Mouse (Mus musculus) hindlimb bud, embryonic 11.5 days (tissue): Measurements from ENCODE around the gene Bbs9.

Source experiments
- DNase-seq: peaks from one replicate; pipeline ENCODE4 v3.0.0-alpha.2; 2012; ENCODE audit warnings: low read depth, low spot score; ENCODE audit errors: extremely low spot score

Bbs9 gene

DNA sequence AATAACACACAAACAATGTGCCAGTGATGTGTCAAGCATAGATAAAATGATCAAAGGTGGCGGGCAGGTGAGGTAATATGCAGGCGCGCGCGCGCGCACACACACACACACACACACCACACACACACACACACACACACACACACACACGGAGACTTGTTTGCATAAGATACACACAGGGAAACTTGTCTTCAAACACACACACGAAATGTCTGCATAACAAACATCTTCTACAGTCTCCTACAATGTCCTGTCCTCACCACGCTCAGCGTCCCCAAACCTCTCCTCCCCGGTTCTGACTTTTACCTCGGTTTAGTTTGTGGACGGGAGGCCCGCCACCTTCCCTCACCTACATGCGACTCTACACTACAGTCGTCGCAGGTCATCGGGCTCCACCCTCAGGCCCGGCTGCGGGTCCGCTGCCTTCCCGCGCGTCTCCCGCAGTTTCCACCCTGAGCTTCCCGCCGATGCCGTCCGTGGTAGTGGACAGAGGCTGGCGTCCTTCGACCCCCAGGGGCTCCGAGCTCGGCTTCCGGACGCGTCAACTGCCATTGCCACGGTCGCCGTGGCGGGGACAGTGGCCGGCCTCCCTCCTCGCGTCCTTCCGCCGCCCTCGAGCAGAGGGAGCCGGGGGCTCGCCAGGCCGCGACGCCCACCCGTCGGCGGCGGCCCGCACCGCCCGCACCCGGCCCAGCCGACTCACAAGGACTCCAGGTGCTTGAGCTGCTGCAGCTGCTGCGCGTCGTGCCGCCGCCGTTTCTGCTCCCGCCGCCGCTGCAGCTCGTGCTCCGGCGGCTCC, 7.9 kb upstream of the Bbs9 start:
- no peak for DNase-seq

DNA sequence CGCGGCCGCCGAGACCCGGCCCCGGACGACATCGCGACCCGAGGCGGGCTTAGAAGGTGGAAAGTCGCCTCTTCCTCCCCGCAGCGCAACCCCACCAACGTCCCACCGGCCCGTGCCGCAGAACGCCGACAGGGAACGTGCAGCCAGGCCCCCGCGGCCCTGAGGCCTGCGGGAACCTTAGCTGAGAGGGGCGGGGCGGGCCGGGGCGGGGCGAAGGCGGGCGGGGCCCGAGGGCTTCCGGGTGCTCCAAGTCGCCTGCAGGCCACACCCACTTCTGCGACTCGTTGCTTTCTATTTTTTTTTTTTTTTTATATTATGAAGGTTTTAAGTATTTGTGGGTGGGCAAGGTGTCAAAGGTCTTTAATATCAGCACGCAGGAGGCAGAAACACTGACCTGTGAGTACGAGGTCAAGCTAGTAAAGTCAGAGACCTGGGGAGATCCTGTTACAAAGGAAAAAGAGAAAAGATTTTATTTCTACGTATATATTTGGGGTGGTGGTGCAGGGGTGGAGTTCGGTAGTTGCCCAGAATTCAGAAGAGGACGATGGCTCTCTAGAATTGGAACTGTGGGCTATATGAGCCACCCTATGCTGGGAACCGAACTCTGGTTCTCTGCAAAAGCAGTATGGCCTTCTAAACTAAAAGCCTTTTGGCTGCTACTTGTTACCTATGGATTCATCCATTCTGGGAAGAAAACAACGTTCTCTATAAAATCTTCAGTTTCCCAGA, 7.2 kb upstream of the Bbs9 start:
- no peak for DNase-seq

DNA sequence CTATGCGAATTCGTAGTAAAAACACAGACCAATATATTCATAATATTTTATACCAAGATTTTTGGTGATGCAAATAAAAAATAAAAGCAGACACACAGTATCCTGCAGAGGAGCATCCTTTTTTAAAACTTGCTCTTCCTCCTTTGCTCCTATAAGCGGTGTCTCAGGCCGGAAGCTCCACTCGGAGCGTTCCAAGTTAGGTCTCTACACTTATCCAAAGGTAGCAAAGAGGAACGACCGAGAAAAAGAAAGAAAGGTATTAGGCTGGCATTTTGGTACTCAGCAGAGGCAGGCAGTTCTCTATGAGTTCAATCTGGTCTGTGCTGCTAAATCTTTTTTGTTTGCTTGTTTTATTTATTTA, 6.6 kb upstream of the Bbs9 start:
- no peak for DNase-seq

DNA sequence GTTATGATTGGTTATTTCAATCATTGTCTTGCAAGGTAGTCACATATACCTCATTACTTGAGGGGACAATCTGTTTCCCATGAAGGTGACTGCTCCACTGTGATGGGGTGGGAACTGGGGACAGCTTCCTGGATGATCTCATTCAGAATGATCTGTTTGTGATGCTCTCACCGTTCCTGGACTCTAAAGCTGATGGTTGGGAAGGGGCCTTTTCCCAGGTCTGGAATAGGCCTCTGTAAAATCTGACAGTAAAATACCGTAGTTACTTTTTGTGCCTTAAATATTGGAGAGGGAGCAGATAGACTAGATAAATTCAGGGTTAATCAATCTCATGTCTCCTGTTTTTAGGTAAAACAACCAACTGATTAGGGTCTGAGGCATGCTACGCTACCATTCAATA, 5.9 kb upstream of the Bbs9 start, which contains the start of gene Rp9:
Gene Rp9 (minus strand): TSS at position 101 of the 400 bp plus-strand sequence.
- DNase-seq: no peak

DNA sequence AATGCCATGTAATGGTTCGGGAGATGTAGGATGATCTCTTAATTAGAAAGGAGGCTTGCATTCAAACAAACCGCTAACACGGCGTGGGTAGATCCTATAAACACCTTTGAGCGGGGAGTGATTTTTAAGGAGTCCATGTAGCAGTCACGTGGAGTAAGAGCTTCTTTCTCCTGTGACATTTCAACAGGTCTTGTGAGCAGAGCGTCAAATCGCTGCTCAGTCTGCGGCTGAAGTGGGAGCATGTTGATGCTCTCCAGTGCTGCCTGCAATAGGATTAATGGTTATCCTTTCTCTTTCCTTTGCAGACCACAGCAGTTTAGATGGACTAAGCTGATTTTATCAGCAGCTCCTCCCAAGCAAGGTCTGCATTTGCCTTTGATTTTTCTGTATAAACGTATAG, 750 bp downstream of the Bbs9 start:
- DNase-seq: no peak

DNA sequence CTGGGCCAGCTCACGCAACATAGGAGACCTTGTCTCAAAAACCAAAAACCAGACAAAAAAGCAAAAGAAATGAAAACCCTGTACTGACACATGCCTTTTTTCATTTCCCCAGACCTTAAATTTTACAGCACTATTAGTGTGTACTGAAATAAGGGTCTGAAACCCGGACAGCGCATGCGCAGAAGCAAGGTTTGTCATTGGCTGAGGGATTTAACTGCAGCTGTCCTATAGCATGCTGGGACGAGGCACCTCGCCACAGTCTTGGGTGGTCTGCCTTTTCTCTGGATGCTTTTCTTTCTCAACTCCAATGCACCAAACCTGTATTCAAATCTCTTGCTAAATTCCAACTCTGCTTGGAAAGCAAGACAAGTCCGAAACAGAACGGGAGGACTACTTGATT, 3.4 kb downstream of the Bbs9 start:
- no peak for DNase-seq

DNA sequence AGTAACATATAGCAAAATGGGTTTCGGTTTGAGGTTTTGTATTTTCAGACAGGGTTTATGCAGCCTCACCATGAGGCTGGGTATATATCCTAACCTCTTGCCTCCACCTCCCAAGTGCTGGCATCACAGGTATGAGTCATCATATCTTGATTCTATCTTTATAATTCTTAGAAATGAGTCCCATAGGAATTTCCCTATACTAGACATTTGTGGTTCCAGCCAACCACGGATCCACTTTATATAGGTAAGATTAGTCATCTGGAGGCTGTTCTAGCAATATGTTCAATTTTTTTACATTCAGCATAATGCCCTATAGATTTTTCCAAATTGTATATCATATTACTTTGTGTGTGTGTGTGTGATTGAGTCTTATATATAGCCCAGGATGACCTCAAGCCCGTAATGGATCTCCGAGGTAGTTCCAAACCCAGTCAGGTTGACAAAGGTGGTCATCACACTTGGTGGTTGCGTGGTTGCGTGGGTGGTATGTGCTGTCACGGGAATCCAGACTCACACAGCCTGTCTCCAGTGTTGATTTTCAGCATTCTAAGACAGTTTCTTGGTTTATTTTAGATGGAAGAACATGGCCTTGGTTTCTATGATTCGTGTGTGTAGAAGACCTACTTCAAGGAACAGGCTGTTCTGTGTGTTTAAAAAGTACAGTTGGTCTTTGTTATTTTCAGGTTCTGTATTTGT, 8.5 kb downstream of the Bbs9 start:
- DNase-seq: no peak

DNA sequence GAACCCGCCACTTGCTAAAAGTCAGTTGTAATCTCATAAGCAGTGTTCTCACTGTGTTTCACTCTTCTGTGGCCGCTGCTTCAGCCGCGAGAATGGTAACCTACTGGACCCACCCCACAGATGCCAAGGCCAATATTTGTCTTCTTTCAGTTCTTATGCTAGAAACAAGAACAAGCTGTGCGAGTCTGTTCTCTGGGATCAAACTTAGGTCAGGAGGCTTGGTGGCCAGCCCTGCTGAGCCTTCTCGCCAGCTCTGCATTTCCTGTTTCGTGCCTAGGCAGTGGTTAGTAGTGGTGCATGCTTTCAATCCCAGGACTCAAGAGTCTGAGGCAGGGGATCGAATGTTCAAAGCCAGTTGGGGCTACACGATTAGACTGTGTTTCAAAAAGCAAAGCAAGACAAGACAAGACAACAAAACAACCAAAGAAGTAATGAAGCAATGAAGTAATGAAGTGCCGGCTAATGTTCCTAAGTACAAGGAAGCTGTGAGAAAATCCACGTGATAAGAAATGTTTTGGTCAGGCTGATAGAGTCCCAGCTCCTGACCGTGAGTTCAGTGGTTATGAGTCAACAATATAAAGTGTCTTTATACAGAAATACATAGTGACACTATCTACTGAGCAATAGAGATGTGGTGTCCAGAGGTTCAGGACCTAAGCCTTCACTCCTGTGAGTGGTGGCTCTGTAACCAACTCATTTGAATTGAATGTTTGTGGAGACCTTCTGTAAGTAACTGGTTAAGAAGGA, 9.2 kb downstream of the Bbs9 start:
- DNase-seq: no peak

DNA sequence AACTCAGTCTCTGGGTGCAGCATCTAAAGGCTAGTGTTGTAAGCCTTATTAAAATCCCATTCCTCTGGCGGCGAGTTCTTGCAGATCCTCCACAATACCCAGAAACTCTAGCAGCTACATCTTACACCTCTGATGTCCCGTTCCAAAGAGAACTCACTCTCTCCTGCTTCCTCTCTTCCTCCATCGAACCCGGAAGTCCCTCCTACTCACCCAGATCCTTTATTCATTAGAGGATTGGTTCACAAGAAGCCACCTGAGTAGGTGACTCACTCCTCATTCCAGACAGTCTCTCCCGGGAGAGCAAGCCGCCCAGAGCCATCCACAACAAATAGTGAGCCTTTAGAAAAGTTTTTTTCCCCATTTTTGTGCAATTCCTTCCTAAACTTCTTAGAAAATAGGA, 10.7 kb downstream of the Bbs9 start:
- DNase-seq: no peak

DNA sequence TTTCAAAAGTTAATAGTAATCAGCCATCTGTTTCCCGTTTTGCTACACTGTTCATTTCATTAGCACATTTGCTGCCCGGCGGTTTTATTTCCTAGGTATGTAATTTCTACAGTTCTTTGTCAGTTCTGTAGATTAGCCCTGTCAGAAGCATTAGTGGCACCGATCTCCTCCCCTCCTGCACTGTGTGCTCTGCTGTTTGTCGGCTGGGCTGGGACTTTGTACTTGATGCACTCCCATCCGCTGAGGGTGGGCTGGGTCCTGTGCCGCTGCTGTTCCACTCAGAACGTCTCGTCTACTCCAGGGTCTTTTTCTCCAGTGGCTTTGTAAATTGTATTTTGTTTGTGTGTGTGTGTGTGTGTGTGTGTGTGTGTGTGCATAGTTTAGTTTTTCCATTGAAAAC, 13.4 kb downstream of the Bbs9 start:
- no peak for DNase-seq

DNA sequence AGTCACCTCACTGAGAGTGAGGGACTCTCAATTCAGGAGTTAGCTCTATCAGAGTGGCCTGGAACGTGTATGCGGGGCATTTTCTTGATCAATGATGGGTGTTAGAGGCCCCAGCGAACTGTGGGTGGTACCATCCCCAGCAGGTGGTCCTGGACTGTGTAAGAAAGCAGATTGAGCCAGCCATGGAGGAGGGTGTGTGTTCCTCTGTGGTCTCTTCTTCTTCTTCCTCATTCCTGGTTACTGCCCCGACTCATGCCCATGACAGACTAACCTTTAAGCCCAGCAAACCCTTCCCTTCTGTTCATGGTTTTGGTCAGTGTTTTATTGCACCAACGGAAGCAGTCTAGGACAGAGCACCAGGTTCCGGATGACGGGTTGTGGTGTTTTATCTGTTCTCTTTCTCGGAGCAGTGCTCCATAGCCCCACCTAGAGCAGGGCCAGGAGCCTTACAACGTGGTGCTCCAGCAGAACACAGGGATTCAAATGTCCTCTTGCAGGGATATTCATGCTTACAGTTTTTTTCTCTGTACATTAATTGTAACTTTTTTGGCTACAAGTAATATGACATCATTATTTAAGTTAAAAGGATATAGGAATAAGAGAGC, 18.8 kb downstream of the Bbs9 start:
- DNase-seq: no peak

DNA sequence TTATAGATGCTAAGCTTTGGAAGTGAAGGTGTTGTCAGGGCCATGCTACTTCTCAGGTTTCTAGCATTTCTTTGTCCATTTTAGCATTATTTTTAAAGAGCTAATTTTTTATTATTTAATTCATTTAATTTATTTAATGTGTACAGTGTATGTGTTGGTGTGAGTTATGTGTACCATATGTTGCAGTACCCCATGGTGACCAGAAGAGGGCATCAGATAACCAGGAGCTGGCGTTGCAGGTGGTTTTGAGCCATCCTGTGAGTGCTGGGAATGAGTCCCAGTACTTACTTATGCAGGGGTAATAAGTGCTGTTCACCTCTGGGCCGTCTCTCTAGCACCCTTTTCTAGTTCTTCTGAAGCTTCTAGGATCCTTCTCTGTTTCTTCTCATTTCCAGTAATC, 19.6 kb downstream of the Bbs9 start:
- DNase-seq: no peak

DNA sequence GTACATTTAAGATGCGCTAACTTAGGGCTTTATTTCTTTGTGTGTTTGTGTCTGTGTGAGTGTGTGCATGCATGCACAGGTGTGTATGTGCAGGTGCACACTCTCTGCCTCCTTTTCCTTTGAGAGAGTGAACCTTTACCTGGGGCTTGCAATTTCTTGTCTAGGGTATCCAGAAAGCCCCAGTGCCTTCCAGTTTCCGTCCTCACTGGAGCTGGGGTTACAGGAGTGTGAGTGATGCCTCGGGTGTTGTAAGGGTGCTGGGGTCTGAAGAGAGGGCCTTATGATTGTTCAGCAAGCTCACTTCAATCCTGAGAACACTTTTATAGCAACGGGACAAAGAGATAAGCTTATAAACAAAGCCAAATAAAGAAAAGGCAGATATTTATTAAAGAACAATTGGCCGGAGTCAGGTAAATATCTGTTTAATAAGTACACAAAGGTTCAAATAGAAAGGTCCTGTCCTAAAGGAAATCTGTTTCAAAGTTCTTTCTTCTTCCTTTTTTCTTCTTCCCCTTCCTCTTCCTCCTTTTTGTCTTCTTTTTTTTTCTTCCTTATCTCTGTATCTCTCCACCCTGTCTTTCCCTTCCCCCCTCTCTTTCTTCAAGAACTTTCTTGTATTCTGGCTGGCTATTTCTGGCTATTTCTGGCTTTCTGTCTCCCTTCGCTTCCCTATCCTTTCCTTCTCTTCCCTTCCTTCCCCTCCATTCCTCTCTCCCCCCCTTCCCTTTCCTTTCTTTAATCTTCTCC, 21.7 kb downstream of the Bbs9 start:
- DNase-seq: no peak

DNA sequence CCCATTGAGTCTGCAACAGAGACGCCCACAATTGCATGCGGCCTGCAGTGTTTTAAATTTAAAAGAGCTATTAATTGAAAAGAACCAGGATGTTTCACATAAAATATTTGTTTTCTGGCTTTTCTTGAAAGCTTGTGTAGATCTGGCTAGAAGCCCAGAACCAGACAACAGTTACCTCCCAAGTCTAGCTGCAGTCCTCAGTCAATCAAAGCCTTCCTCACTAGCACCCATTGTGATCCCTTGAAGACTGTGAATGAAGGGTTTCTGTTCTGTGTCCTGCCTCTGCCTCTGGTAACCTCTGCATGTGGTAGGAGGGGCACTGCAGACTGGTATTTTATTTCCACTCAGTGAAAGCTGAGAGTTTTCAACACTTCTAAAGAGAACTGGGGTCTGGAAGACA, 27.5 kb downstream of the Bbs9 start:
- DNase-seq: no peak

DNA sequence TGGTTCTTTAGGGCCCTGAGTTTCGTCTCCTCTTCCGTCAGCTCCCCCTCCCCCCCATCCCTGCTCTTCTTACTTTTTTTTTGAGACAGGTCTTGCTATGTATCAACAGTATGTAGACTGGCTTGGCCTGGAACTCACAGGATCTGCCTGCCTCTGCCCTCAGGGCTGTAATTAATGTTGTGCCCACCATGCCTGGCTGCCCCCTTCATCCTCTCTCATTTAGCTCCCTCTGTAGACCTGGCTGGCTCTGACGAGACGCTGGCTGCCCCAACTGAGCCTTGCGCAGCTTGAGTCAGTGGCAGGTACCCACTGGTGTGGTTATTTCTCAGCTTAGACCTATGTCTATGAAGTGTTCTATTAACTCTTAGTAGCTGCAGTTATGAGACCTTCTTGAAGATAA, 28.1 kb downstream of the Bbs9 start:
- DNase-seq: no peak

DNA sequence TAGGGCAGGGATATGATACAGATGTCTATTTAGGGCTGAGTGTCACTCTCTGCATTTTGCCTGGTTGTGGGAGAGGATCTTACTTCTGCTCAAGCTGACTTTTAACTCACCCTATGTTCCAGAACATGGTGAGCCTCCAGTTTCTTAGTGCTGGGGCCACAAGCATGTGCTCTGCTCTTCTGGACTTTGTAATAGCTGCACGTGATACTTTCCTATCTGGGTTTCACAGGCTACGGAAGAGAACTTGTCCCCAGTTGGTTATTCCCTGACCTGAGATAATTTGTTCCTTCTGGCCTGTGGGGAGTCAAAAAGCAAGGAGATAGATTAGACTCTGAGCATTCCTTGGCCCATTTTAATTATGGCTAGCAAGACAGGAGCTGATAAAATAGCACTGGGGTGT, 30.1 kb downstream of the Bbs9 start:
- no peak for DNase-seq

DNA sequence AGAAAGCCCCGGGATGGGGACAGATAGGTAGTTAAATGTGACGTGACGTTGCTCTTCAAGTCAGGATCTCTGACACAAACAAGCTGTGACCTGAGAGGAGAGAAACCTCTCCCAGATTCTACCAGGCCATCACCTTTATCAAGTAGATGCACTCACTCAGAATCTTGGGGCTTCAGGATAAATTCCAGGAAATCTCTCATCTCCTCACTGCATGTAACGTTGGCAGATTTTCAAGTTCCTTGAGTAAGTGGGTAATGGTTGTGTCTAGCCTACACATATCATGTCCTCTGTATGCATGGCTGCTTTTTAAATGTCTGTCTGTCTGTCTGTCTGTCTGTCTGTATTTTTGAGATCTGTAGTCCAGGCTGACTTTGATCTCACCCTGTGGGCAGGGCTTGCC, 39.6 kb downstream of the Bbs9 start:
- no peak for DNase-seq

DNA sequence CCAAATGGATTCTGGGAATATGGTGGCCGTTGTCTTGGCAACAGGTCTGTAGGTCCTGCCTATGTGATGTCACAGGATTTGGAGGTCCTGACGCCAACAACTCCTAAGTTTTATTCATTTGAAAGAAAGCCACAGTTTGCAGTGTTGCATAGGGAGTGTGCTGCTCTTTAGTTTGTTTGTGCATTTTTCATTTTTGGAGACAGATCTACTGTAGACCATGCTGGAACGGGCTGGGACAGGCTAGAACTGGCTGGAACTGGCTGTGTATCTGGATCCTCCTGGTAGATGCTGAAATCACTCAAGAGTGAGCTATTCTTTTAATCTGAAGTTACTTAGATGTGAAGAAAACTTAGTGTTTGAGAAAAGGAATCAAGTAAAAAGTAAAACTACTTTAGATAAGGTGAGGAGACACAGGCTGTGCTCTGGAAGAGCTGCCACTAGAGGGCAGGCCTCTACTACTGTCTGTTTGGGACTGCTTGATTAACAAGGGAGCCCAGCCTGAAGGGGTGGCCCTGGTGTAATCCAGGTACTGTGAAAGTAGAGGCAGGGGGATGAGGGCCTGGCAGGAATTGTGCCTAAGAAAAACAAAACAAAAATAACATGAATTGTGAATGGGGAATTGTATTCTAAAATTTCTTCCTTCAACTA, 43.0 kb downstream of the Bbs9 start:
- DNase-seq: no peak

DNA sequence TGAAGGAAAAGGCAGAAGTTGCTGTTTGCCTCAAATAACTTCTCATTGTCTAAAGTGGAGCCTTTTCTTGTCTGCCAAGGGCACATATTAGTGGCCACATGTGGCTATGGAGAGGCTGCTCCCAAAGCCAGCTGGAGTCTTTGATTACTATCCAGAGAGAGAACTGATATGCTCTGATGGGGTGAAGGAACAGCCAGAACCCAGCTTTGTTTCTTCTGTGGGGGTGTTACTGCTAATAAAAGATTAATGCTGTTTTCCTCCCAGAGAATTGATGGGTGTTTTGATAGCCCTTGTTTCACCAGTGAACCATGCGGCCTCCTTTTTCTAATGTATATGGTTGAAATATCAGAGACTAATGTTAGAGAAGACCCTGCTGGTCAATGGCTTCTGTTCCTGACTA, 47.9 kb downstream of the Bbs9 start:
- DNase-seq: no peak
